Mouse (Mus musculus): Measurements from ENCODE around the gene Brd1. TPM values are rescaled to one million over a fixed set of nuclear protein-coding genes. Genes with fewer than 3 reads are reported as not detected.

Brd1 gene
- polyA plus RNA-seq, 1 experiment from 2014 or later, result 27.6 TPM

GRCm38 (mm10) chr15:88704284-88704683 lies 29.7 kb downstream of the Brd1 start:
- H3K9me3 ChIP-seq (ENCODE audit: control insufficient read depth, low read length), result no peaks in the 10 kb centered on the region
- H3K4me3 ChIP-seq (ENCODE audit: low read depth, low read length), result no peak overlapping the region
- ATAC-seq (ENCODE audit: low FRiP score), result no peak
- H3K4me1 ChIP-seq (ENCODE audit: control insufficient read depth, insufficient read depth, low read length), result peaks cover 3% of the 10 kb centered on the region
- no peak overlapping the region for H3K4me2 ChIP-seq
- peaks cover 52% of the 10 kb centered on the region for H3K36me3 ChIP-seq (ENCODE audit: control insufficient read depth, insufficient read depth, low read length)
- WGBS, result 59% methylated on average over 1 of the region's 1 CpGs
- no peak overlapping the region for H3K27ac ChIP-seq (ENCODE audit: low read depth, low read length)
- no peak for DNase-seq (ENCODE audit: low spot score, missing footprints)
- no peaks in the 10 kb centered on the region for H3K27me3 ChIP-seq (ENCODE audit: control insufficient read depth, insufficient read depth, low read length)
- no peak overlapping the region for H3K9ac ChIP-seq (ENCODE audit: low read length)

DNA sequence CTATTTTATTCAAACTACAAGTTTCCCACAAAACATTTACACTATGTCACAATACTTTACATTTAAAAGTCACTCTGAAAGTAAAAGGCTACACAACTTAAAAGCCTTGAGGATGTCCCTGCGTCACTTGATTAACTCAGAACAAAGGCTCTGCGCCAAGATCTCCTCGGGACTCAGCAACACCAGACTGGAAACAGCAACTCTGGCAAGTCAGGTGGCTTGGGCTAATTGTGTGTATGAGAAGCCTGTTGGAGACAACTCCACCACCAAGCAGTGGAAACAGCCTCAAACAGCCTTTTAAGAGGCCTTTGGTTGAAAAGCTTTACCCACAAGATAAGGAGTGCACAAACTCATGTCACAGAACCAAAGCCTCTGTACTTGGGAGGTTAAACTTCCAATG lies 31.5 kb downstream of the Brd1 start:
- H3K9me3 ChIP-seq (ENCODE audit: control insufficient read depth, low read length), result no peaks in the 10 kb centered on the region
- DNase-seq (ENCODE audit: low spot score, missing footprints), result no peak
- no peak overlapping the region for H3K27ac ChIP-seq (ENCODE audit: low read depth, low read length)
- H3K4me3 ChIP-seq (ENCODE audit: low read depth, low read length), result no peak overlapping the region
- H3K4me2 ChIP-seq, result no peak overlapping the region
- ATAC-seq (ENCODE audit: low FRiP score), result no peak
- H3K36me3 ChIP-seq (ENCODE audit: control insufficient read depth, insufficient read depth, low read length), result peaks cover 46% of the 10 kb centered on the region
- H3K9ac ChIP-seq (ENCODE audit: low read length), result no peak overlapping the region
- no peaks in the 10 kb centered on the region for H3K27me3 ChIP-seq (ENCODE audit: control insufficient read depth, insufficient read depth, low read length)
- H3K4me1 ChIP-seq (ENCODE audit: control insufficient read depth, insufficient read depth, low read length), result no peaks in the 10 kb centered on the region
- WGBS, result 74% methylated on average over 3 of the region's 3 CpGs

DNA sequence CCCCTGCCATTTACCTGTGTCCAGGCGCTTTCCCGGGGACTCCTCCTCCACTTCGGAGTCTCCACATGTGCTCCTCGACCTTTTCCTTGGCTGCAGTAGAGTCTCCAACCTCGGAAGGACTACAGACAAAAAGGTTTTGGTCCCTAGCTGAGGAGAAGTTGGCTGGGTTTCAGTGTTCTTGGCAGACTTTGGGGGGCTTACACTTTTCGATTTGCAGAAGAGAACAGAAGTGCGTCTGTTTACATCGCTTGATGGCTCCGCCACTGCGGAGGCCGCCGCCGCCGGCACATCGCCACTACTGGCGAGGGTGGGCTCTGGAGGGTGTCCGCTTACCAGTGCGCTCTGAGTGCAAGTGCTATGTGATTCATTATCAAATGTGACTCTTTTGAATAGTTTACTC lies 33.3 kb downstream of the Brd1 start:
- Histone ChIP-seq H3K27me3 (ENCODE audit: control insufficient read depth, insufficient read depth, low read length) (no peaks in the 10 kb centered on the region), H3K4me3 (ENCODE audit: low read depth, low read length) (no peak overlapping the region), H3K9me3 (ENCODE audit: control insufficient read depth, low read length) (no peaks in the 10 kb centered on the region), H3K27ac (ENCODE audit: low read depth, low read length) (no peak overlapping the region), H3K36me3 (ENCODE audit: control insufficient read depth, insufficient read depth, low read length) (peaks cover 49% of the 10 kb centered on the region), H3K4me1 (ENCODE audit: control insufficient read depth, insufficient read depth, low read length) (no peaks in the 10 kb centered on the region), H3K9ac (ENCODE audit: low read length) (no peak overlapping the region), H3K4me2 (no peak overlapping the region)
- 94% methylated on average over 18 of the region's 18 CpGs for WGBS
- no peak for ATAC-seq (ENCODE audit: low FRiP score)
- no peak for DNase-seq (ENCODE audit: low spot score, missing footprints)

- Histone ChIP-seq H3K4me3 (ENCODE audit: low read depth, low read length) (no peak overlapping the region), H3K36me3 (ENCODE audit: control insufficient read depth, insufficient read depth, low read length) (peaks cover 52% of the 10 kb centered on the region), H3K4me2 (no peak overlapping the region), H3K9me3 (ENCODE audit: control insufficient read depth, low read length) (no peaks in the 10 kb centered on the region), H3K4me1 (ENCODE audit: control insufficient read depth, insufficient read depth, low read length) (no peaks in the 10 kb centered on the region), H3K27ac (ENCODE audit: low read depth, low read length) (no peak overlapping the region), H3K27me3 (ENCODE audit: control insufficient read depth, insufficient read depth, low read length) (no peaks in the 10 kb centered on the region), H3K9ac (ENCODE audit: low read length) (no peak overlapping the region)
- ATAC-seq (ENCODE audit: low FRiP score), result no peak
- no peak for DNase-seq (ENCODE audit: low spot score, missing footprints)
- 88% methylated on average over 5 of the region's 5 CpGs for WGBS
These were observed 34.5 kb downstream of the Brd1 start for GRCm38 (mm10) chr15:88699508-88699907.

DNA sequence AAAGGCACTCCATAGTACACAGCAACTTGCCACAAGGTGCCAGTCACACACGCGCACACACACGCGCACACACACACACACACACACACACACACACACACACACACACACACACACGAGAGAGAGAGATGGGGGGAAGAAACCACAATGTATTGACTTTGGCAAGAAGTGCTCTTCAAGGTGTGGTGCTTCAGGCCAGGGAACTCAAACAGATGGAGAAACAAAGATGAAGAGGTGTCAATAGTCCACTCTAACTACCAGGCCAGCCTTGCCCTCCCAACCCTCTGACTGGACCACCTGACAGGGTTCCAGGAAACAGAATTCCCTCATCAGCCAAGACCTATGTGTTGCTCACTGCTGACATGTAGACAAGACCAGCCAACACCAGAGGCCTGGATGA lies 36.4 kb downstream of the Brd1 start:
- Histone ChIP-seq H3K4me2 (no peak overlapping the region), H3K4me1 (ENCODE audit: control insufficient read depth, insufficient read depth, low read length) (no peaks in the 10 kb centered on the region), H3K9me3 (ENCODE audit: control insufficient read depth, low read length) (no peaks in the 10 kb centered on the region), H3K9ac (ENCODE audit: low read length) (no peak overlapping the region), H3K4me3 (ENCODE audit: low read depth, low read length) (no peak overlapping the region), H3K27me3 (ENCODE audit: control insufficient read depth, insufficient read depth, low read length) (no peaks in the 10 kb centered on the region), H3K27ac (ENCODE audit: low read depth, low read length) (no peak overlapping the region), H3K36me3 (ENCODE audit: control insufficient read depth, insufficient read depth, low read length) (peaks cover 47% of the 10 kb centered on the region)
- 95% methylated on average over 4 of the region's 5 CpGs for WGBS
- DNase-seq (ENCODE audit: low spot score, missing footprints), result no peak
- ATAC-seq (ENCODE audit: low FRiP score), result no peak

DNA sequence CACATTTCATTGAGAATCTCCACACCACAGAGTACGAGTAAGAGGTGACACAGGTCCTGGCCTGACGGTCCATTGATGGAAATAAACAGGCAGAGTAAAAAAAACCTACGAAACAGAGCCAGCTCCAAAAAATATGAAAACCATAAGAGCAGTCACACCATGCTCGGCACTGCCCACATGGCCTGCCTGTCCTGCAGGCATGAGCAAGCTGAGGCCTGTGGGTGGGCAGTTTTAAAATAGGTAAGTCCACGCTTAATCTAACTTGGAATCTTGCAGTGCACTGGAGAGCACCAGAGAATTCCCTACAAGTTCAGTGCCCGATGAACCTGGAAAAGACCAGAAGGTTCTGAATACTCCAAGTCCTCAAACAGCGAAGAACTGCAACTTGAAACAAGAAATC lies 38.0 kb downstream of the Brd1 start:
- H3K27me3 ChIP-seq (ENCODE audit: control insufficient read depth, insufficient read depth, low read length), result no peaks in the 10 kb centered on the region
- H3K4me3 ChIP-seq (ENCODE audit: low read depth, low read length), result no peak overlapping the region
- H3K4me2 ChIP-seq, result no peak overlapping the region
- H3K27ac ChIP-seq (ENCODE audit: low read depth, low read length), result no peak overlapping the region
- peaks cover 43% of the 10 kb centered on the region for H3K36me3 ChIP-seq (ENCODE audit: control insufficient read depth, insufficient read depth, low read length)
- no peaks in the 10 kb centered on the region for H3K4me1 ChIP-seq (ENCODE audit: control insufficient read depth, insufficient read depth, low read length)
- WGBS, result 93% methylated on average over 7 of the region's 7 CpGs
- DNase-seq (ENCODE audit: low spot score, missing footprints), result no peak
- no peaks in the 10 kb centered on the region for H3K9me3 ChIP-seq (ENCODE audit: control insufficient read depth, low read length)
- H3K9ac ChIP-seq (ENCODE audit: low read length), result no peak overlapping the region
- no peak for ATAC-seq (ENCODE audit: low FRiP score)

- H3K36me3 ChIP-seq (ENCODE audit: control insufficient read depth, insufficient read depth, low read length), result peaks cover 50% of the 10 kb centered on the region
- WGBS, result 92% methylated on average over 5 of the region's 5 CpGs
These were observed 40.0 kb downstream of the Brd1 start for GRCm38 (mm10) chr15:88694033-88694432.

DNA sequence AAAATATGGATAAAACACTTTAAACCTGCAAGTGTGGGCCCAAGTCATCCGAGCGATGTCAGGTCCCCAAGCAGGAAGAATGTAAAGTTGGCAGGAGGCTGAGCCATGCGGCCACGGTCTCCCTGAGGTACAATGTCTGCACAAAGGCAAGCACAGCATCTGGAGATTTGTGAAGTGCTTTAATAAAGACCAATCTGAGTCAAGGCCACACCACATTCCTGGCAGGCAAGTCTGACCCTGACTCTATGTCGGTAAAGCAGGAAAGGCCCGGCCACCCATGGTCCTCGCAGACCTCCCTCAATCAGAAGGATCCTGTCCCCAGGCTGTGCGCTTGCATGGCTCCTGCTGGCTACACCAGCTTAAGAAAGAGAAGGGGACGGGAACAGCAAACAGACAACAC lies 41.3 kb downstream of the Brd1 start:
- H3K4me2 ChIP-seq, result no peak overlapping the region
- H3K36me3 ChIP-seq (ENCODE audit: control insufficient read depth, insufficient read depth, low read length), result peaks cover 57% of the 10 kb centered on the region
- WGBS, result 84% methylated on average over 9 of the region's 9 CpGs
- DNase-seq (ENCODE audit: low spot score, missing footprints) (no peak), ATAC-seq (ENCODE audit: low FRiP score) (no peak)
- no peaks in the 10 kb centered on the region for H3K9me3 ChIP-seq (ENCODE audit: control insufficient read depth, low read length)
- no peaks in the 10 kb centered on the region for H3K27me3 ChIP-seq (ENCODE audit: control insufficient read depth, insufficient read depth, low read length)
- no peak overlapping the region for H3K27ac ChIP-seq (ENCODE audit: low read depth, low read length)
- no peak overlapping the region for H3K4me3 ChIP-seq (ENCODE audit: low read depth, low read length)
- no peaks in the 10 kb centered on the region for H3K4me1 ChIP-seq (ENCODE audit: control insufficient read depth, insufficient read depth, low read length)
- no peak overlapping the region for H3K9ac ChIP-seq (ENCODE audit: low read length)

More at GRCm38 (mm10) chr15:88694033-88694432, 40.0 kb downstream of the Brd1 start:
- H3K27me3 ChIP-seq (ENCODE audit: control insufficient read depth, insufficient read depth, low read length), result no peaks in the 10 kb centered on the region
- no peak overlapping the region for H3K4me2 ChIP-seq
- DNase-seq (ENCODE audit: low spot score, missing footprints), result no peak
- H3K4me3 ChIP-seq (ENCODE audit: low read depth, low read length), result no peak overlapping the region
- no peaks in the 10 kb centered on the region for H3K4me1 ChIP-seq (ENCODE audit: control insufficient read depth, insufficient read depth, low read length)
- H3K9me3 ChIP-seq (ENCODE audit: control insufficient read depth, low read length), result no peaks in the 10 kb centered on the region
- H3K27ac ChIP-seq (ENCODE audit: low read depth, low read length), result no peak overlapping the region
- H3K9ac ChIP-seq (ENCODE audit: low read length), result no peak overlapping the region
- ATAC-seq (ENCODE audit: low FRiP score), result no peak

DNA sequence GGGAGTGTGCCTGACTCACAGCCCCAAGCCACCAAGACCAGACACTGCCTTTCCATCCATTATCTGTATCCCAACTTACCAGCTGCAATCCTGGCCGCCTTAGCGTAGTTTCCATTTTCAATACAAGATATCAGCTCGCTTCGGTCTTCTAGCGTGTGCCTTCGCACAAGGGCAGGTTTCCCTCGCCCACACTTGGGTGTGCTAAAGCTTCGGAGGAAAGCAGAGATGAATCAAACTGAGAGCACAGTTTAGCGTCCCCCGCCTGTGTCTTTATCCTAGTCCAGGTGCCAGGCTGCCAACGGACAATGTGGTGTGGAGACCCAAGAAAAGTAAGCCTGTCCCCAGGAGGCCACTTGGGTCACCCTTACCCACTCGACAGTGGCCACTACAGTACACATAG lies 42.9 kb downstream of the Brd1 start:
- peaks cover 57% of the 10 kb centered on the region for H3K36me3 ChIP-seq (ENCODE audit: control insufficient read depth, insufficient read depth, low read length)
- H3K9me3 ChIP-seq (ENCODE audit: control insufficient read depth, low read length), result no peaks in the 10 kb centered on the region
- H3K4me2 ChIP-seq, result no peak overlapping the region
- WGBS, result 95% methylated on average over 12 of the region's 12 CpGs
- no peak overlapping the region for H3K4me3 ChIP-seq (ENCODE audit: low read depth, low read length)
- H3K9ac ChIP-seq (ENCODE audit: low read length), result no peak overlapping the region
- no peaks in the 10 kb centered on the region for H3K4me1 ChIP-seq (ENCODE audit: control insufficient read depth, insufficient read depth, low read length)
- H3K27ac ChIP-seq (ENCODE audit: low read depth, low read length), result no peak overlapping the region
- ATAC-seq (ENCODE audit: low FRiP score) (no peak), DNase-seq (ENCODE audit: low spot score, missing footprints) (no peak)
- no peaks in the 10 kb centered on the region for H3K27me3 ChIP-seq (ENCODE audit: control insufficient read depth, insufficient read depth, low read length)

GRCm38 (mm10) chr15:88688120-88688519 lies 45.9 kb downstream of the Brd1 start:
- DNase-seq (ENCODE audit: low spot score, missing footprints) (no peak), ATAC-seq (ENCODE audit: low FRiP score) (no peak)
- Histone ChIP-seq H3K4me3 (ENCODE audit: low read depth, low read length) (no peak overlapping the region), H3K27me3 (ENCODE audit: control insufficient read depth, insufficient read depth, low read length) (no peaks in the 10 kb centered on the region), H3K27ac (ENCODE audit: low read depth, low read length) (no peak overlapping the region), H3K4me2 (no peak overlapping the region), H3K4me1 (ENCODE audit: control insufficient read depth, insufficient read depth, low read length) (no peaks in the 10 kb centered on the region), H3K9ac (ENCODE audit: low read length) (no peak overlapping the region), H3K9me3 (ENCODE audit: control insufficient read depth, low read length) (no peaks in the 10 kb centered on the region), H3K36me3 (ENCODE audit: control insufficient read depth, insufficient read depth, low read length) (peaks cover 40% of the 10 kb centered on the region)
- WGBS, result 93% methylated on average over 10 of the region's 10 CpGs

Measured in midbrain, embryonic 11.5 days (tissue).